Mouse (Mus musculus): ENCODE measurements around the gene Ppp1r3f. TPM values are rescaled to one million over a fixed set of nuclear protein-coding genes. Genes with fewer than 3 reads are reported as not detected.

Ppp1r3f gene
- polyA plus RNA-seq, 1 experiment from 2014 or later, result 5.1 TPM

Other genes starting within 250 kb of the Ppp1r3f start
- gene Usp27x, start 198.5 kb downstream of the Ppp1r3f start, polyA plus RNA-seq (2016; fragmentation: Nextera tagmentation; extraction: Ambion mirVana), result 2.0 and 2.6 TPM in 2 replicates
- 0.30 TPM in 1 of 2 replicates, not detected in the other for gene Foxp3, start 639 bp downstream of the Ppp1r3f start, polyA plus RNA-seq (2016; fragmentation: Nextera tagmentation; extraction: Ambion mirVana)
- gene Ccdc22, start 31.2 kb upstream of the Ppp1r3f start, polyA plus RNA-seq (2016; fragmentation: Nextera tagmentation; extraction: Ambion mirVana), result 30.9 and 32.6 TPM in 2 replicates
- gene Cacna1f, start 32.8 kb upstream of the Ppp1r3f start, polyA plus RNA-seq (2016; fragmentation: Nextera tagmentation; extraction: Ambion mirVana), result 0.08 and 0.14 TPM in 2 replicates
- 44.3 and 47.2 TPM in 2 replicates for gene Syp, start 64.2 kb upstream of the Ppp1r3f start, polyA plus RNA-seq (2016; fragmentation: Nextera tagmentation; extraction: Ambion mirVana)
- gene Prickle3, start 83.0 kb upstream of the Ppp1r3f start, polyA plus RNA-seq (2016; fragmentation: Nextera tagmentation; extraction: Ambion mirVana), result 3.1 TPM in 2 replicates
- gene Plp2, start 97.1 kb upstream of the Ppp1r3f start, polyA plus RNA-seq (2016; fragmentation: Nextera tagmentation; extraction: Ambion mirVana), result 39.3 and 44.7 TPM in 2 replicates
- 0.50 TPM in 1 of 2 replicates, not detected in the other for gene Magix, start 107.0 kb upstream of the Ppp1r3f start, polyA plus RNA-seq (2016; fragmentation: Nextera tagmentation; extraction: Ambion mirVana)
- gene Gpkow, start 122.8 kb upstream of the Ppp1r3f start, polyA plus RNA-seq (2016; fragmentation: Nextera tagmentation; extraction: Ambion mirVana), result 45.5 and 46.4 TPM in 2 replicates
- 23.6 and 30.0 TPM in 2 replicates for gene Wdr45, start 140.1 kb upstream of the Ppp1r3f start, polyA plus RNA-seq (2016; fragmentation: Nextera tagmentation; extraction: Ambion mirVana)
- gene Gm45208, start 148.0 kb upstream of the Ppp1r3f start, polyA plus RNA-seq (2016; fragmentation: Nextera tagmentation; extraction: Ambion mirVana), result 1.7 TPM in 1 of 2 replicates, not detected in the other
- 86.0 and 88.5 TPM in 2 replicates for gene Praf2, start 154.2 kb upstream of the Ppp1r3f start, polyA plus RNA-seq (2016; fragmentation: Nextera tagmentation; extraction: Ambion mirVana)
- gene Ccdc120, start 176.6 kb upstream of the Ppp1r3f start, polyA plus RNA-seq (2016; fragmentation: Nextera tagmentation; extraction: Ambion mirVana), result 34.5 and 37.7 TPM in 2 replicates
- gene Tfe3, start 188.3 kb upstream of the Ppp1r3f start, polyA plus RNA-seq (2016; fragmentation: Nextera tagmentation; extraction: Ambion mirVana), result 33.9 and 34.8 TPM in 2 replicates
- 72.5 and 79.2 TPM in 2 replicates for gene Gripap1, start 215.5 kb upstream of the Ppp1r3f start, polyA plus RNA-seq (2016; fragmentation: Nextera tagmentation; extraction: Ambion mirVana)
- 1.1 and 2.0 TPM in 2 replicates for gene Kcnd1, start 248.0 kb upstream of the Ppp1r3f start, polyA plus RNA-seq (2016; fragmentation: Nextera tagmentation; extraction: Ambion mirVana)

All from hindbrain, embryonic 12.5 days (tissue).